Mouse (Mus musculus): ENCODE results near the gene Ifna6. TPM values are rescaled to one million over a fixed set of nuclear protein-coding genes. Genes with fewer than 3 reads are reported as not detected.
"Not testable (repeated sequence)": the region's sequence is repeated elsewhere in the genome, so short reads cannot be mapped to it uniquely, and the experiment has no call there.

Ifna6 gene
- not detected in 2 replicates for total RNA-seq (2014; rRNA removed)
- polyA plus RNA-seq (2015; fragmentation: Nextera tagmentation; extraction: Ambion mirVana) = not detected in 2 replicates

DNA sequence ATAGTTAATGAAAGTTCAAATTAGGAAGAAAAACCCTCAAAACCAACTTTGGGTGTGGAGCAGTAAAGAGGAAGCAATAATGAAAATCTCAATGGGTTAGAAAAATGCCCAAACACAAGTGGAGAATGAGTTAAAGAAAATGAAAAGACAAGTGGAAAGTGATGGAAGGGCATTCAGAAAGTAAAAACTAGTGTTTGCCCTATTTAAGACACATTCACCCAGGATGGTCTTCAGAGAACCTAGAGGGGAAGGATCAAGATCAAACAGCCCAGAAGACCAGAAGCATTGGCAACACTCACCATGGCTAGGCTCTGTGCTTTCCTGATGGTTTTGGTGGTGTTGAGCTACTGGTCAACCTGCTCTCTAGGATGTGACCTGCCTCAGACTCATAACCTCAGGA lies at the start of gene Ifna6:
Gene Ifna6 (plus strand): TSS at position 301 of the 400 bp plus-strand sequence.
- H3K4me2 ChIP-seq (ENCODE audit: low read depth, low read length, poor library complexity, severe bottlenecking); H3K27me3 ChIP-seq (ENCODE audit: insufficient read depth, low read length); H3K9ac ChIP-seq (replicated peaks; ENCODE audit: low read length, poor library complexity, severe bottlenecking); H3K4me3 ChIP-seq (ENCODE audit: low read depth, low read length); H3K4me1 ChIP-seq (ENCODE audit: insufficient read depth, low read length); ATAC-seq (ENCODE audit: low FRiP score); DNase-seq (ENCODE audit: low spot score); H3K9me3 ChIP-seq (ENCODE audit: low read length); H3K36me3 ChIP-seq (ENCODE audit: insufficient read depth, low read length); H3K27ac ChIP-seq (ENCODE audit: low read depth, low read length): not testable (repeated sequence)

DNA sequence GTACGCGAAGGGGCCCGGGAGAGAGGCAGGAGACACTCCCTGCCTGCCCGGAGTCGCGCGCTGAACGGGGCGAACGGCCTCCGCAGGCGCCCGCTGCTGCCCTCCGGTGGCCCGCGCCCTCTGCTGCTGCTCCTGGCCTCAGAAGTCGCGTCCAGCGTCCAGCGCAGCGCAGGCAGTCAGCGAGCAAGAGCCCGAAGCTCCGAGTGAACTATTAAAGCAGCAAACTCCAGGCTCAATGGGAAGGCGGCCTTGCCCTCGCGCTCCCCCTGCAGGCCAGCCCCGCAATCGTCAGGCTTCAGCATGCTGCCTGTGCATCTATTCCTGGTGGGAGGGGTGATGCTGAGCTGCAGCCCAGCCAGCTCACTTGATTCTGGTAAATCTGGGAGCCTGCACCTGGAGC lies 47.7 kb upstream of the Ifna6 start, which contains the start of gene Gm13272:
Gene Gm13272 (plus strand): TSS at position 301 of the 400 bp plus-strand sequence.
- H3K27me3 ChIP-seq (ENCODE audit: insufficient read depth, low read length); H3K36me3 ChIP-seq (ENCODE audit: insufficient read depth, low read length); H3K27ac ChIP-seq (ENCODE audit: low read depth, low read length); H3K4me1 ChIP-seq (ENCODE audit: insufficient read depth, low read length); H3K9ac ChIP-seq (replicated peaks; ENCODE audit: low read length, poor library complexity, severe bottlenecking); H3K9me3 ChIP-seq (ENCODE audit: low read length); H3K4me3 ChIP-seq (ENCODE audit: low read depth, low read length); H3K4me2 ChIP-seq (ENCODE audit: low read depth, low read length, poor library complexity, severe bottlenecking); DNase-seq (ENCODE audit: low spot score); ATAC-seq (ENCODE audit: low FRiP score): not testable (repeated sequence)
- WGBS = no CpG with 5 or more reads among the region's 29 CpGs

DNA sequence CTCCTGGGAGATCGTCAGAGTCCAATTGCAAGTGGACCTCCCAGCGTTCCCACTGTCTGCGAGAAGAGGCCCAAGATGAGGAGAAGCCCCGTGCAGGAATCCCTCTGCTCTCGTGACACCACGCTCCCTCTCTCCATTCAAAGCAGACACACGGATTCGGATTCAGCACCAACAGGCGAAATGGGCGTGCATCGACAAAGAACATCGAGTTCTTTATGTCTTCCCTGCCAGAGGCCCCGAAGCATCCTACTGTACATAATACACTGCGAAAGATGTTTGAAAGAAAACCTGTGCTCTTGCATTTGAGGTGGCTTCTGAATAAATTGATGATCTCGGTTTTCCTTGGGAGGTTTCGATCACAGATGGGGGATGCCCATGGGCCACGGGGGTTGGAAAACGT lies 46.9 kb upstream of the Ifna6 start:
- H3K27ac ChIP-seq (ENCODE audit: low read depth, low read length); H3K27me3 ChIP-seq (ENCODE audit: insufficient read depth, low read length); ATAC-seq (ENCODE audit: low FRiP score): not testable (repeated sequence)

DNA sequence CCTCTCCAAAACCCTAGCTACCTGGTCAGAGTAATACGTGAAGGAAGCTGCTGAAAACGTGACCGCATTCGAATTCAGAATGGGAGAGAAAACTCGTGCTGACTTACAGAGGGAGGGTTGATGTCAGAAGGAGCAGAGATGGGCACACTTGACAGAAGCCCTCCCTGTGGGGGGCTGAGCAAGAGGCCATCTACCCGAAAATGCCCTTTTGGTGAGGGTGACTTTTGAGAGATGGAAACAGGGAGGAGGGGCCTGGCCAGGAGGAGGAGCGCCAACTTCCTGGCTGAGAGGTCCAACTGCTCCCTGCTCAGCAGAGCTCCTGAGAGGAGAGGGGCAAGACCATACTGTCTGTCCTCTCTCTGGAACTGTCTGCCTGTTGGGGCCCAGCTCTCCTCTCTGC lies 45.4 kb upstream of the Ifna6 start, which contains the start of gene Ifnz:
Gene Ifnz (plus strand): TSS at position 301 of the 400 bp plus-strand sequence.
- not testable (repeated sequence) for ATAC-seq (ENCODE audit: low FRiP score); H3K27ac ChIP-seq (ENCODE audit: low read depth, low read length); H3K4me3 ChIP-seq (ENCODE audit: low read depth, low read length); H3K27me3 ChIP-seq (ENCODE audit: insufficient read depth, low read length); H3K4me1 ChIP-seq (ENCODE audit: insufficient read depth, low read length); H3K4me2 ChIP-seq (ENCODE audit: low read depth, low read length, poor library complexity, severe bottlenecking); H3K9me3 ChIP-seq (ENCODE audit: low read length); DNase-seq (ENCODE audit: low spot score); H3K9ac ChIP-seq (replicated peaks; ENCODE audit: low read length, poor library complexity, severe bottlenecking); H3K36me3 ChIP-seq (ENCODE audit: insufficient read depth, low read length)
- 10% methylated on average over 3 of the region's 7 CpGs for WGBS

More for the DNA sequence above, 46.9 kb upstream of the Ifna6 start:
- H3K9me3 ChIP-seq (ENCODE audit: low read length); H3K4me2 ChIP-seq (ENCODE audit: low read depth, low read length, poor library complexity, severe bottlenecking); H3K36me3 ChIP-seq (ENCODE audit: insufficient read depth, low read length); H3K4me3 ChIP-seq (ENCODE audit: low read depth, low read length); DNase-seq (ENCODE audit: low spot score); H3K4me1 ChIP-seq (ENCODE audit: insufficient read depth, low read length); H3K9ac ChIP-seq (replicated peaks; ENCODE audit: low read length, poor library complexity, severe bottlenecking): not testable (repeated sequence)
- WGBS = 51% methylated on average over 13 of the region's 18 CpGs

DNA sequence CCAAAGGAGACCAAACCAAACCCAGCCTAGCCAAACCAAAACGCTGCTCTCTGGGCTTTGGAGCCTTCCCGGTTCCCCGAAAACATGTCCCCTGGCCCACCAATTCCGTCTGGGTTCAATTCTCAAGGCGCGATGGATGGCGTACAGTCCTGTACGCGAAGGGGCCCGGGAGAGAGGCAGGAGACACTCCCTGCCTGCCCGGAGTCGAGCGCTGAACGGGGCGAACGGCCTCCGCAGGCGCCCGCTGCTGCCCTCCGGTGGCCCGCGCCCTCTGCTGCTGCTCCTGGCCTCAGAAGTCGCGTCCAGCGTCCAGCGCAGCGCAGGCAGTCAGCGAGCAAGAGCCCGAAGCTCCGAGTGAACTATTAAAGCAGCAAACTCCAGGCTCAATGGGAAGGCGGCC lies 44.9 kb upstream of the Ifna6 start:
- H3K4me3 ChIP-seq (ENCODE audit: low read depth, low read length); H3K27ac ChIP-seq (ENCODE audit: low read depth, low read length); H3K36me3 ChIP-seq (ENCODE audit: insufficient read depth, low read length); DNase-seq (ENCODE audit: low spot score); H3K9me3 ChIP-seq (ENCODE audit: low read length); H3K27me3 ChIP-seq (ENCODE audit: insufficient read depth, low read length); H3K4me2 ChIP-seq (ENCODE audit: low read depth, low read length, poor library complexity, severe bottlenecking); ATAC-seq (ENCODE audit: low FRiP score); H3K9ac ChIP-seq (replicated peaks; ENCODE audit: low read length, poor library complexity, severe bottlenecking); H3K4me1 ChIP-seq (ENCODE audit: insufficient read depth, low read length): not testable (repeated sequence)
- 0 out of 2 replicates have a peak, but pooled peaks have one; percentile 12 for TF ChIP-seq CTCF (IDR thresholded peaks at IDR 0.05)
- no CpG with 5 or more reads among the region's 31 CpGs for WGBS

DNA sequence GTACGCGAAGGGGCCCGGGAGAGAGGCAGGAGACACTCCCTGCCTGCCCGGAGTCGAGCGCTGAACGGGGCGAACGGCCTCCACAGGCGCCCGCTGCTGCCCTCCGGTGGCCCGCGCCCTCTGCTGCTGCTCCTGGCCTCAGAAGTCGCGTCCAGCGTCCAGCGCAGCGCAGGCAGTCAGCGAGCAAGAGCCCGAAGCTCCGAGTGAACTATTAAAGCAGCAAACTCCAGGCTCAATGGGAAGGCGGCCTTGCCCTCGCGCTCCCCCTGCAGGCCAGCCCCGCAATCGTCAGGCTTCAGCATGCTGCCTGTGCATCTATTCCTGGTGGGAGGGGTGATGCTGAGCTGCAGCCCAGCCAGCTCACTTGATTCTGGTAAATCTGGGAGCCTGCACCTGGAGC lies 41.8 kb upstream of the Ifna6 start, which contains the start of gene Gm13276:
Gene Gm13276 (plus strand): TSS at position 301 of the 400 bp plus-strand sequence.
- not testable (repeated sequence) for H3K9me3 ChIP-seq (ENCODE audit: low read length); H3K9ac ChIP-seq (replicated peaks; ENCODE audit: low read length, poor library complexity, severe bottlenecking); ATAC-seq (ENCODE audit: low FRiP score); H3K4me3 ChIP-seq (ENCODE audit: low read depth, low read length); DNase-seq (ENCODE audit: low spot score); H3K27me3 ChIP-seq (ENCODE audit: insufficient read depth, low read length); H3K36me3 ChIP-seq (ENCODE audit: insufficient read depth, low read length); H3K4me1 ChIP-seq (ENCODE audit: insufficient read depth, low read length); H3K27ac ChIP-seq (ENCODE audit: low read depth, low read length); H3K4me2 ChIP-seq (ENCODE audit: low read depth, low read length, poor library complexity, severe bottlenecking)
- WGBS = no CpG with 5 or more reads among the region's 27 CpGs
